Mouse (Mus musculus) cerebellum, adult 2 months (tissue): ENCODE measurements around the gene Plcb4. TPM values are rescaled to one million over a fixed set of nuclear protein-coding genes. Genes with fewer than 3 reads are reported as not detected.

ENCODE experiments used
- DNase-seq, 2 experiments: peaks; one replicate each; pipeline ENCODE4 v3.0.0; 2021
- H3K27ac ChIP-seq: fragments of 200-500 bp; 2 replicates; pipeline ENCODE4 v1.5.1; 2012; ENCODE audit warnings: low read length, control low read depth, inconsistent platforms; ENCODE audit not compliant: insufficient read depth
- H3K27me3 ChIP-seq: fragments of 200-500 bp; 2 replicates; pipeline ENCODE4 v1.6.1; 2012; ENCODE audit warnings: inconsistent platforms, mild to moderate bottlenecking, low read length, moderate library complexity; ENCODE audit not compliant: control insufficient read depth, insufficient read depth
- H3K4me1 ChIP-seq: fragments of 200-500 bp; 2 replicates; pipeline ENCODE4 v1.6.1; 2011; ENCODE audit warnings: low read length; ENCODE audit not compliant: control insufficient read depth, insufficient read depth
- H3K4me3 ChIP-seq: fragments of 200-500 bp; replicated peaks from 2 replicates; pipeline ENCODE3; 2011; ENCODE audit warnings: mild to moderate bottlenecking, low read depth, low read length, control low read depth; ENCODE audit not compliant: insufficient read depth
- CTCF ChIP-seq: fragments of 200-500 bp; IDR thresholded peaks from 2 replicates; pipeline ENCODE4 v1.5.1; 2011; ENCODE audit warnings: low read depth, mild to moderate bottlenecking, control low read depth, low read length, moderate library complexity, borderline replicate concordance; ENCODE audit not compliant: insufficient read depth
- POLR2A ChIP-seq: fragments of 200-500 bp; IDR thresholded peaks from 2 replicates; pipeline ENCODE4 v1.6.1; 2011; ENCODE audit warnings: low read length, control low read depth, borderline replicate concordance; ENCODE audit not compliant: insufficient read depth
- WGBS: fragments of 180-500 bp; shearing (Covaris S2); methylation state at CpG from one replicate; pipeline ENCODE4 v1.1.7; 2018; 5-methylcytosine and 5-hydroxymethylcytosine counted together
- polyA plus RNA-seq: library from polyadenylated mRNA; depleted of rRNA; stranded (reverse); fragments of >200 nt; gene quantifications from 2 replicates; pipeline ENCODE4 v1.2.3, GENCODE M21; 2012

The Plcb4 gene
- polyA plus RNA-seq, 1 experiment, result 166 TPM

- no peak for DNase-seq
- H3K27ac ChIP-seq, result peak overlapping the region; percentile 55; the same call in 1 of the 2 replicates
- no peak overlapping the region for H3K4me3 ChIP-seq
- 88% methylated on average over 10 of the region's 10 CpGs for WGBS
- no peaks in the 10 kb centered on the region for H3K27me3 ChIP-seq
- TF ChIP-seq POLR2A, result no peak
- no peak for TF ChIP-seq CTCF
- H3K4me1 ChIP-seq, result peaks cover 40% of the 10 kb centered on the region
Measured at GRCm38 (mm10) chr2:135799149-135799770, 140.4 kb downstream of the Plcb4 start.

- Histone ChIP-seq H3K27ac (no peak overlapping the region), H3K4me1 (peaks cover 42% of the 10 kb centered on the region), H3K4me3 (no peak overlapping the region), H3K27me3 (no peaks in the 10 kb centered on the region)
- no peak for DNase-seq
- TF ChIP-seq CTCF (no peak), POLR2A (no peak)
- WGBS, result 61% methylated on average over 6 of the region's 6 CpGs
Measured at GRCm38 (mm10) chr2:135800385-135800784, 141.6 kb downstream of the Plcb4 start.

DNA sequence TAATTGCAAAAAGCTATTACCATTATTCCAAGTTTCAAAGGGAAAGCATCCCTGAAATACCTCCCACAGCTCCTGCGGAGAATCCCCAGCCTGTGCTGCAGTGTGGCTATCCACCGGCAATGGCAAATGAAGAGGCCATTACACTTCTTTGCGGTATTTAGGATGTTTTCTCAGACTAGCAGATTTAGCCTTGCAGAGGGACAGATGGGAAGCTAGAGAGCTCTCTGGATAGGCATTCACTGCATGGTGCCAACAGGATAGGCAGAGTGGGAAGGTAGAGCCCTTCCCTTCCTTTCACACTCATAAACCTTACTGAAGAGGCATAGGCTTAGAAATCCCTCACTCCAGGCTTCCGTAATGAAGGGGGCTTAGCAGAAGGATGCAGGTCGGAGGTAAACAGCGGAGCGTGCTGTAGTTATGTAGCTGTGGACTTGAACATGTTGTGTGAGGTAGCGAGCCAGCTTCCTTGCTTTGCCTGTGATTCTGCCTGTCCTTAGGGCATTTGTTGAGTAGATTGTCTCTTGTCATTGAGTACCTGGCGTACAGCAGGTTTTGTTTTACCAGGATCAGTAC lies 144.2 kb downstream of the Plcb4 start:
- H3K4me3 ChIP-seq, result no peak overlapping the region
- WGBS, result 37% methylated on average over 9 of the region's 9 CpGs
- TF ChIP-seq CTCF (no peak), POLR2A (0 out of 2 replicates have a peak, but pooled peaks have one; percentile 11)
- H3K4me1 ChIP-seq, result peaks cover 45% of the 10 kb centered on the region
- DNase-seq, result peak; percentile 67 to 78
- peak overlapping the region; percentile 77 for H3K27ac ChIP-seq
- H3K27me3 ChIP-seq, result no peaks in the 10 kb centered on the region

DNA sequence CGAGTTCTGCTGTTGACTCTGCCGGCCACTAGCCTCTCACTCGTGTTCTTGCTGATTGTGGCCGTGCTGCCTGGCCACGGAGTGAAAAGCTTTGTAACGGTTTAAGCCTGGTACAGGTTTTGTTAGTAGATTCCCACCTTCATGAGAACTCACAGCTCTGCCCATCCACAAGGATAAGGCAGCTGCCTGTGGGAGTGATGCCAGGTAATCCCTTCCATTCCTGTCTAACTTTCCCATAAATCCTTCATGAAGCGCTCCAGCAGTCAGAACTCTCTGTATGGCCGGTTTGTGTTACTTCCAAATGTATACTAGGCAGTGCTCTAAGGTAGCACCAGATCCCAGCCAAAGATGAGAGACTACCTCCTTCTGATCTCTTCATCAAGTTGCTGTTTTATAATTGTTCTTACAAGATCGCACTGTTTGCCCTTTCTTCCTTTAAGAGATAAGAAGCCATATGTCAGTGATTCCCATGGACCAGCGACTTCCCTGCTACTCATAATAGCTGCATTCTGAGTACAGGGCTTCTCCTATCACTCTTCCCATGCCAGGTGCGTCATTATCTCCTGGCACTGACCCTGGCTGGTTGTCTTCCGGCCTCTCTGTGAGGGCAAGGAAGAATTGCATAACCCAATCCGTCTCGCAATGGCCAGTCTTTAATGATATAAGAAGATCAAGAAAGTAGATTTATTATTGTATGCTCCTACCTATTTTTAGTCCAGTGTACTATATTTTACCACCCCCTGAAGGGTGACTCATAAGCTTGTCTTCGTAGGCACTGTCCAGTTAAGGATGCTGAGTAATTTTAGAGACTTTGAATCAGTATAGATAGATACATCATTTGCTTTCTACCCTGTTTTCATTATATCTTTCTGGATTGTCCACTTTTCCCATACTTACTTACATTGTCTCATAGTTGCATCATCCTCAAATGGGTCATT lies 147.2 kb downstream of the Plcb4 start:
- no peak for TF ChIP-seq POLR2A
- TF ChIP-seq CTCF, result no peak
- WGBS, result 39% methylated on average over 15 of the region's 15 CpGs

DNA sequence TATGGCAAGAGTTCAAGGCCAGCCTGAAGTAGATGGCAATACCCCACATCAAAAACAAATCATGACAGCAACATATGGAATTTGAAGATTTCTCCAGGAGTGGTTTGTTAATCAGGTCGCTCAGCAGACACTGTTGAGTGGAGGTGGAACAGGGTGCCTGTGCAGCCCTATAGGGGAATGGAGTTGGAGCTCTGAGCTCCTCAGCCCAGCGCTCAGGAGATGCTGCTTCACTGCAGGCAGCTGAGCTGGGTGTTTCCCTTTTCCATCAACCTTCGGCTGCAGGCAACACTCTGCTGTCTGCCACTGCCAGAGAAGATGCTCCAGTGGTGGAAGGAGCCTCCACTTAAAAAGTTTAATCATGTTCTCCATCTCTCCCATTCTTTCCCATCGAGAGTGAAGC lies 149.5 kb downstream of the Plcb4 start:
- no peak for DNase-seq
- H3K27ac ChIP-seq, result peak overlapping the region; percentile 30; the same call in 1 of the 2 replicates
- H3K4me1 ChIP-seq, result peaks cover 26% of the 10 kb centered on the region
- H3K4me3 ChIP-seq, result no peak overlapping the region
- TF ChIP-seq POLR2A (no peak), CTCF (no peak)
- H3K27me3 ChIP-seq, result no peaks in the 10 kb centered on the region
- whole genome bisulfite sequencing, result 76% methylated on average over 4 of the region's 4 CpGs

More for the DNA sequence above, 147.2 kb downstream of the Plcb4 start:
- Histone ChIP-seq H3K27ac (0 out of 2 replicates have a peak overlapping the region, but pooled peaks have one; percentile 34), H3K4me1 (peaks cover 36% of the 10 kb centered on the region), H3K4me3 (no peak overlapping the region), H3K27me3 (no peaks in the 10 kb centered on the region)
- DNase-seq, result peak; percentile 78 to 86

GRCm38 (mm10) chr2:135810841-135811240 lies 152.0 kb downstream of the Plcb4 start:
- Histone ChIP-seq H3K27ac (0 out of 2 replicates have a peak overlapping the region, but pooled peaks have one; percentile 25), H3K27me3 (no peaks in the 10 kb centered on the region), H3K4me1 (peaks cover 17% of the 10 kb centered on the region), H3K4me3 (no peak overlapping the region)
- 27% methylated on average over 6 of the region's 6 CpGs for WGBS
- no peak for DNase-seq
- TF ChIP-seq CTCF (no peak), POLR2A (no peak)

DNA sequence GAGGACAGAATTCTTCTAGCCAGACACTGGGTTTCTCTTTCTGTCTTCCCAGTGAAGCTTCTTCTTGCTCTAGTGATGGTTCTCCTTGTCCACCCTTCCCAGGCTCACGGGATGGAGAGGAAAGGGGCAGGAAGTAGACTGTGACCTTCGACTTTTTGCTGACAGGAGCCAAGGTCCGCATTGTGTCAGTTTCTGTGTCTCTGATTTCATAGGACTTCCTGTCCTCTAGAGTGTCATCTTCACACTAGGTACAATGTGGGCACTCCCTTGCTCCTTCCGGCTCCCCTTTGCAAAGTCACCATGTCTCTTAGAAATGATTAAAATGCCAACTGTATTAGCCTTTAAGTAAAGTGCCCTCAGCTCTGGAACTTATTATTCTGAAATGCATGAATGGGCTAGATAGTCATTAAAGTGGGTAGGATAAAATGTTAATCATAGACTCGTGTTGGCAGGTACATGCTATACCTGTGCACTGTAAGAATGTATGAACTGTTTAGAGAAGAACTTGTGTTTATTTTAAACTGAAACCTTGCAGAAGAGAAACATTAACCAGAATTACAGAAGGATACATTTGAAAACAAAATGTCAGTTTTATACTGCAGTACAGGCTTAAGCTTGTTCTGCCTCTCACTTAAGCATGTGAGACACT lies 152.8 kb downstream of the Plcb4 start:
- H3K27ac ChIP-seq, result no peak overlapping the region
- H3K4me1 ChIP-seq, result peaks cover 12% of the 10 kb centered on the region; the same call in 1 of the 2 replicates
- 83% methylated on average over 5 of the region's 5 CpGs for WGBS
- TF ChIP-seq CTCF, result no peak
- no peak for TF ChIP-seq POLR2A
- DNase-seq, result no peak
- H3K27me3 ChIP-seq, result no peaks in the 10 kb centered on the region
- no peak overlapping the region for H3K4me3 ChIP-seq
